Mouse (Mus musculus) embryonic fibroblast, embryonic 13.5 days (primary cell): ENCODE data around the gene Ppp1r3d.

ENCODE experiments used
- CTCF ChIP-seq: IDR thresholded peaks from 2 replicates; pipeline ENCODE4 v1.5.1; 2011; ENCODE audit warnings: mild to moderate bottlenecking, control low read depth, low read length, moderate library complexity, borderline replicate concordance; ENCODE audit not compliant: insufficient read depth
- POLR2A ChIP-seq: IDR thresholded peaks from 2 replicates; pipeline ENCODE4 v1.6.1; 2011; ENCODE audit warnings: low read depth, mild to moderate bottlenecking, control low read depth, low read length, moderate library complexity

DNA sequence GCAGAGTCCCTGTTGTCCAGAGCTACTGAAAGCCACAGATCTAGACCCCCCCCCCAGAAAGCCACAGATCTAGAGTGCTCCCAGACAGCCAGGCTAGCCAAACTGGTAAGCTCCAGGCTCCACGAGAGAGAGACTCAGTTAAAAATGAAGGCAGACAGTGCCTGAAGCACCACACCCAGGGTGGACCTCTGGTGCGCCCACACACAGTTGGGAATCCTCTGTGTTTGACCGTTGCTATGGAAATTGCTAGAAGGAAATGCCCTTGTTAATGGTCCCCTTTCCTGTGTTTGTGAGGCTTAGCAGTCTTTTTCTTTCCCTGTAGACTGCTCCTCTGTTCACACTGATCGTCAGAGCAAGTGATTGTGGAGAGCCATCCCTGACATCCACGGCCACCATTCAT lies 46.1 kb upstream of the Ppp1r3d start:
- TF ChIP-seq CTCF, result no peak
- no peak for TF ChIP-seq POLR2A
